Mouse (Mus musculus) heart, adult 8-10 months (tissue): Measurements from ENCODE around the gene Prkar2a. TPM values are rescaled to one million over a fixed set of nuclear protein-coding genes. Genes with fewer than 3 reads are reported as not detected.

Experiments
- DNase-seq: peaks from one replicate; pipeline ENCODE4 v3.0.0; 2022; ENCODE audit warnings: low spot score
- microRNA-seq: library from miRNA; unstranded; fragments of <30 nt; microRNA quantifications from one replicate; pipeline ENCODE4 v1.2.0, GENCODE M21; 2022
- total RNA-seq, 4 experiments: library from RNA; stranded (reverse); gene quantifications; 2 replicates each; pipeline ENCODE4 v1.2.4; 2022

Gene Prkar2a
- total RNA-seq, 4 experiments from 2014 or later, result 80.5 to 91.0 (median 88.1) TPM

DNA sequence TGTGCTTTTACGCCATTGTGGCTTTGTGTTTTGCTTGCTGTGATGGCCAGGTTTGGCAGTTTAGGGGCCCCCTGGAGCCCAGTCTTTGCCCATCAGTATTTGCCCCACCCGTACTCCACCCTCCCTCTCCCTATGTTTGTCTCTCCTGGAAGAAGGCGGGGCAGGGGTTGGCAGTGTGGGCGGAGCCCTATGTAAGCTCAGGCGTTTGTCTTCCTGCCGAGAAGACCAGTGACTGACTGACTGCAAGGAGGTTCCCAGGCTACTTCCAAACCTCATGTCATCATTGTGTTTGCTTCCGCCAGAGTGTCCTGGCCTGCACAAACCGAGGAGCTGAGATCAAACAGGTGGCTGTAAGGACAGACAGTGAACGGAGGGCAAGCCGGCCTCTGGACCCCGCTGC lies 106.6 kb downstream of the Prkar2a start:
- DNase-seq, result peak; percentile 41

GRCm38 (mm10) chr9:108796351-108796981 lies 107.4 kb downstream of the Prkar2a start:
- no peak for DNase-seq

- DNase-seq, result no peak
These were observed 108.4 kb downstream of the Prkar2a start for GRCm38 (mm10) chr9:108797477-108797876.

- DNase-seq, result no peak
These were observed 109.5 kb downstream of the Prkar2a start for GRCm38 (mm10) chr9:108798508-108799075.

DNA sequence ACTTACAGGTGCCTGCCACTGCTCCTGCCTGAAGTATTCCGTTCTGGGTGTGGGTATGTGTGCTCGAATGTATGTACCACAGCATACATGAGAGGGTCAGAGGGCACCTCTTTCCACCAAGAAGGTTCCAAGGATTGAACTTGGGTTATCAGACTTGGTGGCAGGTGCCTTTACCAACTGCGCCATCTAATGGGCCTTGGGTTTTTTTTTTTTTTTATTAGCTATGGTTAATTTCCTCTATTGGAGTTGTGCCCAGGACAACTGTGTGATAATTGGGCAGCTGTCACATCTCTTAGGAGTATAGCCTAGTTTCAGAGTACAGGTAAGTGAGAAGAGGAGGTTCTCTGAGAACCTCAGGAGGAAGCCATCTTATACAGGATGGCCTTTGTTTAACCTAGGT lies 110.5 kb downstream of the Prkar2a start:
- DNase-seq, result no peak

Small RNA genes lying within 50 kb of the gene (microRNA-seq; reads per million reads assigned to microRNA genes)
- not detected for gene Gm26298

Other genes starting within 250 kb of the Prkar2a start
- gene Ccdc71, start 228.8 kb upstream of the Prkar2a start, total RNA-seq, result 10 to 100 TPM; 21.3 to 28.3 (median 26.7) TPM
- 1 to 10 TPM; 3.9 to 6.7 (median 5.8) TPM for gene Klhdc8b, start 227.7 kb upstream of the Prkar2a start, total RNA-seq
- 100 to 1,000 TPM; 342 to 366 (median 351) TPM for gene Lamb2, start 209.6 kb upstream of the Prkar2a start, total RNA-seq
- 100 to 1,000 TPM in 3 of 4 experiments, 10 to 100 TPM in 1; 92.9 to 109 (median 102) TPM for gene Usp19, start 198.7 kb upstream of the Prkar2a start, total RNA-seq
- 10 to 100 TPM; 76.7 to 84.2 (median 80.1) TPM for gene Qars, start 181.6 kb upstream of the Prkar2a start, total RNA-seq
- 10 to 100 TPM; 55.6 to 70.2 (median 61.7) TPM for gene Qrich1, start 172.5 kb upstream of the Prkar2a start, total RNA-seq
- 10 to 100 TPM; 44.3 to 53.5 (median 47.9) TPM for gene Impdh2, start 129.0 kb upstream of the Prkar2a start, total RNA-seq
- 10 to 100 TPM; 78.5 to 86.3 (median 81.1) TPM for gene Ndufaf3, start 121.9 kb upstream of the Prkar2a start, total RNA-seq
- gene Dalrd3, start 119.4 kb upstream of the Prkar2a start, total RNA-seq, result 10 to 100 TPM; 16.9 to 26.8 (median 24.1) TPM
- gene Wdr6, start 110.6 kb upstream of the Prkar2a start, total RNA-seq, result 10 to 100 TPM; 12.9 to 18.1 (median 17.0) TPM
- 10 to 100 TPM; 13.0 to 23.5 (median 14.6) TPM for gene P4htm, start 91.6 kb upstream of the Prkar2a start, total RNA-seq
- gene Arih2, start 39.9 kb upstream of the Prkar2a start, total RNA-seq, result 10 to 100 TPM; 41.7 to 50.7 (median 49.6) TPM
- gene Slc25a20, start 27.2 kb upstream of the Prkar2a start, total RNA-seq, result 100 to 1,000 TPM; 189 to 257 (median 218) TPM
- gene Ip6k2, start 94.5 kb downstream of the Prkar2a start, total RNA-seq, result 10 to 100 TPM; 13.7 to 24.9 (median 21.2) TPM
- 1 to 10 TPM; 7.4 to 9.2 (median 8.0) TPM for gene Nckipsd, start 119.1 kb downstream of the Prkar2a start, total RNA-seq
- gene Celsr3, start 137.0 kb downstream of the Prkar2a start, total RNA-seq, result under 1 TPM in 3 of 4 experiments, not detected in 1; 0.03 to 0.32 (median 0.28) TPM
- 10 to 100 TPM; 16.6 to 23.6 (median 21.4) TPM for gene Slc26a6, start 164.0 kb downstream of the Prkar2a start, total RNA-seq
- under 1 TPM in 1 of 4 experiments, not detected in 3; 0.28 TPM for gene Tmem89, start 225.3 kb downstream of the Prkar2a start, total RNA-seq
- 1,000 to 10,000 TPM; 2,127 to 2,243 (median 2,213) TPM for gene Uqcrc1, start 247.3 kb downstream of the Prkar2a start, total RNA-seq